Mouse (Mus musculus) lung, postnatal 36 days (tissue): Measurements from ENCODE around the gene Sipa1l3.
A peak's percentile ranks its signal among the peaks of the same experiment; 100 is the strongest.

ENCODE experiments used
- DNase-seq: peaks from one replicate; pipeline ENCODE4 v3.0.0; 2022; ENCODE audit warnings: mixed read lengths

Sipa1l3 gene

DNA sequence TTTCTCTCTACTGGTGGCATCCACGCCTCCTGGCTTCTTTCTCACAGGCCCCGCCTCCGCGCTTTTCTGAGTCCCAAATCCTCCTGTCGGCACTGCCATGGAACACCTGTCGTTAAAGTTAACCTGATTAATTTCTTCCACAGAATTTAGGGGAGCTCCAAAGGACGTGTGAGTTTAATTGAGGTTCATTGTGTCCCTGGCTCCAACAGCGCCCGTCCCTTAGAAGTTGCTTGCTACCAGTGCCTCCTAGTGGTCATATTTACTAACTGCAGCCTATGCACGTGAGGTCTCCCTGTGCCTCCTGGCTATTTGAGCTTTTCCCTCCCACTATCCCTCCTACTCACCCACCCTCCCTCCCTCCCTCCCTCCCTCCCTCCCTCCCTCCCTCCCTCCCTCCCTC is 221.4 kb downstream of the Sipa1l3 start:
- DNase-seq = peak; percentile 90

DNA sequence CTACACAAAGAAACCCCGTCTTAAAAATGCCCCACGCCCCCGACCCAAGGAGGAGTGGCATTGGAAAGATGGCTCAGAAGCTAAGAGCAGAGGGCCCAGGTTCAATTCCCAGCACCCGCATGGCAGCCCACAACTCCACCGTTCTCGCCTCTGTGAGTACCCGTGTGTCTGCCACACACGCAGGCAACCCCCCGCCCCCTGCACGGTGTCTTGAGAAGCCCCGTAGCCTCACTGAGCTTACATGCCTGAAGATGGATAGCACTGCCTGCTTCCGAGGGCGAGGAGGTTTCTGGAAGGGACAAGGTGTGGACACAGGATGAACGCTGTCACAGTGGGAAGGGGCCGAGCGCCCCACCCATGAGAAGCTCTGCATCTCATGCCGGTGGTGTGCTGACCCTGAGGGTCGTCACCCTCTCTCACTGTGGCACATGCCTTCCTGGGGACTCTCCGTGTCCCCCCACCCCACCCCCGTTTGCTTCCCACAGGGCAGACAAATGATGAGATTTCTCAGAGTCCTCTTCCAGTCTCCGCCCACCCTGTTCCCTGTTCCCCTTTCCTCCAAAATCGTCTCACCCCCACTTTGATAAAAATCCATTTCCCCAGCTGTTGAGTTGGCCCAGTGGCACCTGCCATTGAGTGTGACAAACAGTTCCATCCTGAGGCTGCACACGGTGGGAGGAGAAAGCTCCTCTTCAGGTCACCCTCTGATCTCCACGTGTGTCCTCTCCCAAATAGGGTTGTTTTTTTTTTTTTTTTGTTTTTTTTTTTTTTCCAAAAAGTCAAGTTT is 222.4 kb downstream of the Sipa1l3 start:
- no peak for DNase-seq

DNA sequence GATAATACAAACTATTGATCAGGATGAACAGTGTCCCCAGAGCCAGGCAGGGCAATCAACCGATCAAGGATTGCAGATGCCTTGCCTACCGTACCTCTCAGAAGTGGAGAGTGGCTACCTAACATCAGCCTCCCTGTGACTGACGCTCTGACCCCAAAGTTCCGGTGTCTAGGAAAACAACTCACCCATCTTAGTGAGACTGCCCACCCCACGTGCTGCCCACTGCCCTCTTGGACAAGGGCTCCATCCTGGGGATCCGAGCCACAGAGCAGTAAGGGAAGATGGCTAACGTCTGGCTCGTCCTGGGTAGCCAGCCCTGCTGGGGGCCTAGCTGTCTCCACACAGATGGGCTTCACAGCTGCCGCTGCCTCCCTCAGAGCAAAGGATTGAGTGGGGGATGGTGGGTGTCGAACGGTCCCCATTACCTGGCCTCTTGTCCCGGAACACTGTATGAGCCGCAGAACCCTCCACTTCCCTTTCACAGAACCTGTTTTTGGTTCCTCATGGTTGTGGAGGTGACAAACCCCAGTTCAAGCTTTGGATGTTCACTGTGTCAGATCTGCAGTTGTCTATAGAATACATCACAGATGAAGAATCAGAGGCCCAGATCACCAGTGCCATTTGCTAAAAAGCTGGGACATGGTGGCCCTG is 224.2 kb downstream of the Sipa1l3 start:
- no peak for DNase-seq

DNA sequence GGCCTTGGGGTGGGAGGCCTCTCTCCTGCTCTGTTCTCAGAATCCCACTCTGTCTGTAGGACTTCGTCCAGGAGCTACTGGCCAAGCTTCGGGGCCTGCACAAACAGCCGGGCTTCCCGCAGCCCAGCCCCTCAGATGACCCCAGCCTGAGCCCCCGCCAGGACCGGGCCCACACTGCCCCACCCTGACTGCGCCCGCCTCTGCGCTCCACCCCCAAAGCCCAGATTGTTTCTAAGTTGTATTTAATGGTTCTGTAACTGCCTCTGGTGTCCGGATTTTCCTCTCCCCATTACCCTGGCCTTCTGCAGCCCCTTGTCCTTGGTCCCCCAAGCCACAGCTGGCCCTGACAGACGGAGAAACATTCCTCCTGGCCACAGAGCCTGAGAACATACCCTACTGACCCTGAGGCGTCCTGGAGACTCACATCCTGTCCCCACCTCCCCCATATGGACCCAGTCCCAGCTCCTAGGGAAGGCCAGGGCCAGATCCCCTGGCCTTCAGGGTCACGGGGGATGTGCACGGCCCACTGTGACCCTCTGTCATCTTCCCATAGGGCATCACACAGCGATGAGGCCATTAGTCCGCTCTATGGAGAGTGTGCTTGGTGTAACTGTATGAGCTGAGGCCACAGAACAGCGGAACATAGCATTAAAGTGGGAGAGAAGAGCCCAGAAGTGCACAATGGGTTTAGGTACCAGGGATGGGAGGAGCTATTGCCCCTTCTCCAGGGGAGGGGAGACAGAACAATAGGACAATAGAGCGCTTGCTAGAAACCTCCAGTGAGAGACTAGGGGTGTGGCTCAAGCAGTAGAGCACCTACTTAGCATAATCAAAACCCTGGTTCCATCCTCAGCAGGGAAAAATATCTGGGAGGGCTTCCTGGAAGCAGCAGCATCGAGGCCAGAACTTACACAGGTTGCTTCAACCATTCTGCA is 225.0 kb downstream of the Sipa1l3 start:
- DNase-seq = peak; percentile 77

DNA sequence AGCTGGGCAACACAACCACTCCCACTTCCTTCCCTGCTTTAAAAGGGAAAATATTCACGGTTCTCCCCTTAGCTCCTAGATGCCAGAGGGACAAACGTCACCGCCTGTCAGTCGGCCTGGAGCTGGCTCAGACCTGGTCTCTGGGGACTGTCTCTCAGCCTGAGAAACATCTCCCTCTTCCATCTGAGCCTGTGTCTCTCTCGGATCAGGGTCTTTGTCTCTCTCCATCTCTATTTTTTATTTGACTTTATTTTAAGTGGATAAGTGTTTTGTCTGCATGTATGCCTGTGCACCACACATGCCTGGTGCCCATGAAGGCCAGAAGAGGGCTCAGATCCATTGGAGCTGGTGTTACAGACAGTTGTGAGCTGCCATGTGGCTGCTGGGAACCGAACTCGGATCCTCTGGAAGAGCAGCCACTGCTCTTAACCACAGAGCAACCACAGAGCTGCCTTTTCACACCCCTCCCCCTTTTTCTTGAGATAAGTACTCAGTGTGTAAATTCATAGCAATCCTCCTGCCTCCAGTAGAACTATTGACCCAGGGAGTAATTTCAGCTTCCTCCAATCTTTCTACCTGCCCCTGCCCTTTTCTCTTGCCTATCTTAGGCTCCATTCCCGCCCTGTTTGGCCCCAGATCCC is 225.9 kb downstream of the Sipa1l3 start:
- no peak for DNase-seq

DNA sequence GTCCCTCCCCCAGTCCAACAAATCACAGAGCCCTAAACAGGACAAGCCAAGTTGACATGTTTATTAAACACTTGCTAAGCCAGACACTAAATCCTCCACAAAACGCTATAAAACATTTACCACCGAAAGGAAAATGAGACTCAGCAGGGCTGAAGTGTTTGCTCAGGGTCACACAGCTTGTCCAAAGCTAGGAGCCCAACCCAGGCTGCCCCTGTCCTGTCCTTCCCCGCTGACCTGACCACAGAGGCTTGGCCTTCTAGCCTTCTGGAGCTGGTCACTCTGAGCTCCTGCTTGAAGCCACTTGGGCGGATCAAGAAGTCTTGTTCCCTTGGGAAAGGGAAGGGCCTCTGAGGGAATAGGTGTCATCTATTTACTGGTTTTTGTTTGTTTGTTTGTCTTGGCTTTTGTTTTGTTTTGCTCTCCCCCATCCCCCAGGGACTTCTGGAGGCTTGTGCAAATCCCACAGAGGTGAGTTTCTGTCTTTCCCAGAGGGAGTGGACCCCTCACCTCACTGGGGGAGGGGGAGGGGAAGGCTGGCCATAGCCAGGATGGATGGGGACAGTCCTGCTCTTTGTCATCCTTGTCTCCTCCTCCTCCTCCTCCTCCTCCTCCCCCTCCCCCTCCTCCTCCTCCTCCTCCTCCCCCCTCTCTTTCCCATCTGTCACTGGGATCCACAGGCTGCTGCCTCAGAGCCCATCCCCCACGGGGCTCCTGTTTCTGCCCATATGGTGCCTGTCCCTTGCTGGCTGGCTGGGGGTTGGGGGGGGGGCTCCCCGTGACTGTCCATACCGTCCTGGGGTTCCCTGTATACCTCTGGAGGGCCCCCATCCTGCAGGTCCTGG is 226.6 kb downstream of the Sipa1l3 start:
- no peak for DNase-seq

DNA sequence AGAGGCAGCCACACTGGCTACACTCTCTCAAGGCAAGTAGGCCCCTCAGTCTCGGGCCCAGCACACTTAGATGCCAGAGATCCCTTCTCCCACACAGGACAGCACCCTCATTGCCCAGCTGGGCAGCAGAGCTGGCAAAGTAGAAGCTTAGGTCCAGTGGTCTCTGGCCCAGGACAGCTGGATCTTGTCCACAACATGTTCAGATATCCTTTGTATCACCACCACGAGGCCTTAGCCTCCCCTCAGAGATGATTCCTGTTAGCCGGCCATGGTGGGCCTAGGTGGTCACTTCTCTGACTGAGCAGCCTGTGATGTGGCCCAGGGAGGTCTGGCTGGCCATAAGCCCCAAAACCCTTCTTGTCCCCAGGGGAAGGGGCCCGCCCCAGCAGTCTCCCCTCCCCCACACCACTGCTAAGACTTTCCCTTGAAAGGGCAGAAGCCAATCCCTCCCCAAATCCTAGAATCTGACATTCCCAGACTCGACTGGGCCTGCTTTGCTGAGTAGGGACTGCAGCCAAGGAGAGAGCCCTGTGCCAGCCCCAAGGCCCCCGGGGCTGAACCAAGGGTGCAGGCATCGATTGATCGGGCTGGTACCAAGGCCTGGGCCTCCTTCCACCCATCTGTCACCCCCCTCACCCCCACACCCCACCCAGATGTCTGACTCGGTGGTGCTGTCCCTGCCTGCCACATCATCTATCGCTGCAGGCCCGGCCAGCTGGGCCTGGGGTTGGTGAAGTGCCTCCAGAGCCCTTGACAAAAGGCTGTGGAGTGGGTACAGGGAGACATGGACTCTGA is 227.6 kb downstream of the Sipa1l3 start:
- DNase-seq = no peak

DNA sequence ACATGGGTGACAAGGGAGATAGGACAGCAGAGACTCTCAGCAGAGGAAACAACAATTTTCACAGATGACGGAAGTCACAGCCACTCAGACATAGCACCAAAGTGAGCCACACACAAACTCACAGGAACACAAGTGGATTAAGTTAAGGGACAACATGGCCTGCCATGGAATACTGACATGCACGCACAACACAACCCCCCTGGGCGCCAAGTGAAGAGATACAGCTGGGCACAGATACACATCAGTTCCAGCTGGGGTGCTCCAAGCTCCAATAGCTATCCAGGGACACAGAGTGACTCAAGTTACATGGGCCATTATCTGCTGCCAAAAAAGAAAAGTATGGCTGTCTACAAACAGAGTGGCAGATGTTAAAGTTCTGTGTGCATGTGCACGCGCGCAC is 228.6 kb downstream of the Sipa1l3 start:
- peak; percentile 88 for DNase-seq

DNA sequence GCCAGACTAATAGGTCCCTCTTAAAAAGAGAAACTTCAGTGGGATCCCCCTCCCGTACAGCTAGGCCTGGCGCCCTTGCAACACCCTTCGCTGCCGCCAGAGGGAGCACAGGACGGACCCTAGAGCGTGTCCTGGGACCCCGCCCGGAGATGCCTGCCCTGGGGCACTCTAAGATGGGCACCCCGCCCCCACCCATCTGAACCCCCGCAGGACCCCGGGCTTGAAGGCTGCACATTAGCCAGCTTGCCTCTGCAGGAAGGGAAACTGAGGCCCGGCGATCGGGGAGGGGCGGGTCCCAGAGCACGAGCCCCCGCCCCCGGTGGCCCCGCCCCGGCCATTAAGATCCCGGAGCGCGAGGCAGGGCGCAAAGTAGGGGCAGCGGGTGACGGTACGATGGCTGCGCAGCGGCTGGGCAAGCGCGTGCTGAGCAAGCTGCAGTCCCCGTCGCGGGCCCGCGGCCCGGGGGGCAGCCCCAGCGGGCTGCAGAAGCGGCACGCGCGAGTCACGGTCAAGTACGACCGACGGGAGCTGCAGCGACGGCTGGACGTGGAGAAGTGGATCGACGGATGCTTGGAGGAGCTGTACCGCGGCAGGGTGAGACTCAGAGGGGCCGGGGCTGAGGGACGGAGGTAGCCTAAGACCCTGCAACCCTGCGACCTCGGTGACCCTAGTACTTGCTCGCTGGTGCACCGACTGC is 229.4 kb downstream of the Sipa1l3 start, which contains the start of gene Ppp1r14a:
Gene Ppp1r14a (plus strand): TSS at position 367 of the 697 bp plus-strand sequence.
- peak; percentile 86 for DNase-seq

DNA sequence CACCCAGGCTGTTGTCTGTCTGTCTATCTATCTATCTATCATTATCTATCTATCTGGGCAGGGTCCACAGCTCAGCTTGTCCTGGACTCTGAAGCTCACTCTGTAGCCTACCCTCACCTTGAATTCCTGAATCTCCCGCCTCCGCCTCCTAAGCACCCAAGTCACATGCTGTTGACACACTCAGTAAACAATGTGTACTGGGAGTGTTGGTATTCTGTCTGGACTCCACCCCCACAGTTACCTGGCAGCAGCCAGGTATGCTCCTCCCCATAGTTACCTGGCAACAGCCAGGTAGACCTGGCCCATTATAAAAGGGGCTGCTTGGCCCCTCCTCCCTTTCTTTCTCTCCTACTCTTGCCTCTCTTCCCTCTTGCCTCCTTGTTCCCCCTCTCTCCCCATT is 230.4 kb downstream of the Sipa1l3 start:
- DNase-seq = peak; percentile 65

DNA sequence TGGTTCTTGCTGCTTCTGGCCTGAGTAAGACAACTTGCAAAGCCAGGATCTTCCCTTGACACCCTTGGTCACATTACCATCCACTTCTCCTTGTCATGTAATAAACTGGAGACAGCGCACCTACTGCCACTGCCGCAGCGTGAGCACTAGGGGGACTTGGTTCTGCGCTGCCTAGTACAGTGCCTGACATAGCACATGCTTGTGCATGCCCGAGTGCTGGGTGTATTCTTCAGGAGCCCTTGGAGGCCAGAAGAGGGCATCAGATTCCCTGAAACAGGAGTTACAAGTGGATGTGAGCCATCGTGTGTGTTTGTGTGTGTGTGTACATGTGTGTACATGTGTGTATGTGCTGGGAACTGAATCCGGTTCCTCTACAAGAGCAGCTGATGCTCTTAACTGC is 231.0 kb downstream of the Sipa1l3 start:
- no peak for DNase-seq

DNA sequence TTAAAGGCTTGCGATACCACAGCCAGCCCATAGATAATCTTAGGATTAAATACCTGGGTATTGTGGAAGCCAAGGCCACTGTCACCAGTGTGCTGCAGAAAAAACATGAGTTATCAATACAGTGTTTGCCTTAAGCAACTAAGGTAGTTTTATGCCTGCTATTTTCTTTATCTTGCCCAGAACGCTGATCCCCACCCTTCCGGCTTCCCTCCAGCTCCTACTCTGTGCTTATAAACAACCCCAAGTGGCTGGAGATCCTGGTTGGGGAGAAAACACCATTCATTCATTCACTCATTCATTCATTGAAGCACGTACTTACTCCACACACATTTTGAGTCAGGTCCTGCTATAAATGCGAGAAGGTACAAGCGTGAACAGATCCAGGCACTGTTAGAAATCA is 233.9 kb downstream of the Sipa1l3 start:
- no peak for DNase-seq

DNA sequence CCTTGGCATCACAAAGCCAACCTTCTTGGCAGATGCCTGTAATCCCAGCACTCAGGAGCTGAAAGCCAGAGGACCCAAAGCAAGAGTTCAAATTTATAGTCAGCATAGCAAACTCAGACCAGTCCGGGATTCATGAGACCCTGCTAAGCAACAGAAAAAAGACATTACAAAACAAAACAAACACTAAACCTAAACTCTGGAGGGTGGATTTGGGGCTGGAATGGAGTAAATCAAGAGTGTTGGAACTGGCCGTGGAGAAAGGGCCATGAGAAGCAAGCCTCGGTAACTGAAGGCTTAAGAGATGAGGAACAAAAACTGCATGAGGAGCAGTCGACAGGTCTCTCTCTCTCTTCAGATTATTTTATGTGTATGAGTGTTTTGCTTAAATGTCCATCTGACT is 234.6 kb downstream of the Sipa1l3 start:
- DNase-seq = no peak

DNA sequence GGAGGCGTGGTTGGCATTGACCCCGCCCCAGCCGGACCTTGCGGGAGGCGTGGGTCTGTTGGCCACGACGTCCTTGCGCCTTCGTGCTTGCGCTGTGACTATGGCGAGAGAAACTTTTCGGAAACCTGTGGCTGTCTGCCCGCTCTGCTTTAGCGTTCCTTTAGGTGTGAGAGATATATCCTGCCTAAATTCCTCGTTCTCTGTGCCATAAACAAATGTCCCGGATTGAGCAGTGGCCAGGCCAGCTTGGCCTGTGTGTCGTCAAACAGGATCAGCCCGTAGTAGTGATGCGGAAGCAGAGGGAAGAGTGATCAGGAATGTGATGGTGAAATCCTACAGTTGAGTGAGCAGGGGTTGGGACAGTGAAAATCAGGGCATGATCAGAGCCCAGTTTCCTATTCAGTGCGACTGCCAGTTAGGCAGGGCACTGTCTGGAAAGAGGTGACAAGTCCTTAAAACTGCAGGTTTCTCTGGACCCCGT is 236.3 kb downstream of the Sipa1l3 start:
- no peak for DNase-seq

DNA sequence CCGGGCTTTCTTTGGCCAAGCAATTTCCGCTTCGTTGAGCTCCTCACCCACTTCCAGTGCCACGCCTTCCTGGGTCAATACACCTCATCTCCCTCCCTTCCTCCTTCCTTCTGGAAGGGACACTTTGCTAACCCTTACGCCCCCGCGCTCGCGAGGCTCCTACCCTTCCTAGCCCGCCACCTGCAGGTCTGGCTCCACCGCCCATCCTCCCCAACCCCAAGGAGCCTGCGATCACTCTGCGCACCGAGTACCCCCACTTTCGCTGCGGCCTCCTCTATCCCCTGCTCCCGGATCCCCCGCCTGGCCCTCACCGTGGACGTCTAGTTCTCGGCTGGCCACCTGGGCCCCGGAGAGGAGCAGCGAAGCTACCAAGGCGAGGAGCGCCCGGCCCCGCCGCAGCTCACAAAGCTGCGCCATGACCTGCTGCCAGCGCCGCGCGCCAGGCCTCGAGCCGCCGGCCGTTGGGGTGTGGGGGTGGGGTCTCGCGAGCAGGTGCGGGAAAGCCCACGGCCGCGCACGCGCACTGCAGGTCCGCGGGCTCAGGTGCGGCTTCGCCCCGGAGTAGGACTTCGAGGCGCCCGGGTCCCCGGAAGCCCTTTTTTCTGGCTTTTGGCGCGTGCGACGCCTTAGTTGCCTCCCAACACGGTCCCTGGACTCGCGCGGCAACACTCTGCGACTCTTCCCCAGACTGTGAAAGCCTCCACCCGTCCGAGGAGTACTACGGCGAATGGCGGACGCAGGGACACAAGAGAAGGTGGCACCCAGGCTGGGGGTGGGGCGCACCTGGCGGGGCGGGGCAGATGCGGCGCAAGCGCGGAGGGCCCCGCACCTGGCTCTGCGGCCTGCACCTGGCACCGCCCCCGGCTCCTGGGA is 237.0 kb downstream of the Sipa1l3 start, which contains the start of gene Spint2:
Gene Spint2 (minus strand): TSS at position 712 of the 873 bp plus-strand sequence.
- peak; percentile 88 for DNase-seq

DNA sequence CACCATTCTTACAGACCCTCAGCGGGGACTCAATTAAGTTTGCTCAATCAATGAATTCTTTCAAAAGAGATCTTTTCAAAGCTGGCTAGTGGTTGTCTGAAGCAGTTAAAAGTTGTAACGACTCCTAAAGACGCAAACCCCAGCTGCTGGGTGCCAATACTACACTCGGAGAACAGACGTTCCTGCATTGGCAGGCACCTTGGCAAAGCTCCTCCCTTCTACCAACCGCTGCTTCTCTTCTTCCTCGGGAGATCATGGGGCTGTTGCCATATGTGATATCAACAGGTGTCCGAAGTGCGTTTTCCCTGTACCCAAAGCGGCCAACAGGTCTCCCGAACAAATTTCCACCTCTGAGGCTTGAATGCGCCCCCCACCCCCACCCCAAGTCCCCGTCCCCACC is 237.6 kb downstream of the Sipa1l3 start:
- DNase-seq = no peak

DNA sequence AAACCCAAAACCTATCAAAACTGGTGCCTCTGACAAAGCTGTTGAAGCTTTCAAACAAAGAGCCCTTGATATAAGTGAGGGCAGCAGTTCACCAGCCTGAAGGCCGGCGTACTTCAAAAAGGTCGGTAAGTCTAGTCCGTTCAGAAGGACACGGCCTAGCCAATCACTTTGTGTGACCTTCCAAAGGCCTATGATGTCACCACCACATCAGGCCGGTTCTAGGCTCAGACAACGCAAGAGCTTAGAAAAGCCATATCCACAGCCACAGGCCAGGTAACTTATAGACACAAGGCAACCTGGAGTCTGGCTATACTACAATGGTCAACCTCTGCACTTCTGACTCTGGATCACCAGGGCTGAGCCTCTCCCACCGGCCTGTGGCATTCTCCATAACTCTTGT is 238.5 kb downstream of the Sipa1l3 start:
- no peak for DNase-seq

DNA sequence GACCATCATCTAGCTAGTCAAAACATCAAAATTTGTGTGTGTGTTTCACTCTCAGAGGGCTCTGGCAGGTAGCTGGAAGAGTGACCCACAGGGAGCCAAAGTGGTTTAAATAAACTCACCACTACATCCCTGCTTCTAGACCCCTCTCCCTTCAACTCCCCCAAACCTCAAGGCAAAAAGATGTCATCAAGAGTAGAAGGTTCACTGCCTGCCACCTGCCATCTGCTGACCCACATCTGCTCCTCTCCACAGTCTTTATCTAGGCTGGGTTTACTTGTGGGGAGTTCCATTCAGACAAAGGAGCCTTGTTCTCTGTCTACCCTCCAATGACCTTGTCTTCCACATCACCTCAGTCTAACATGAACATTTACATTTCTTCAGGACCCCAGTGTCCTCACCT is 239.2 kb downstream of the Sipa1l3 start:
- DNase-seq = no peak

DNA sequence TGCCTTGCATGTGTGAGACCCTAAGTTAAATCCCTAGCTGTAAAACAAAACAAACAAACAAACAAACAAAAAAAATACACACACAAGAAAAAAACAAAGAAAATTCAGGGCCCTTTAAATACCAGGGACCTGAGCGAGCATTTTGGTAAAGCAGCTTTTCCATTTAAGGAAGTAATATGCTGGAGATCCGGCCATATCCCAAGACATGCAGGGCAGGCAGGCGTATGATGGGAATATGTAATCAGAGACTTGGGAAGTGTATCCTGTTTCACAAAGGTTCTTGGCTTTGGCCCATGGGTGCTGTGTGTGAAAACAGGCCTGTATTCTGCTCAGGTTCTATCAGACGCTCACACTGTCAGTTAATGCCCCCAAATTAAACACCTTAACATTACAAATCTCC is 240.9 kb downstream of the Sipa1l3 start:
- no peak for DNase-seq
